In the genomic region with DNA sequence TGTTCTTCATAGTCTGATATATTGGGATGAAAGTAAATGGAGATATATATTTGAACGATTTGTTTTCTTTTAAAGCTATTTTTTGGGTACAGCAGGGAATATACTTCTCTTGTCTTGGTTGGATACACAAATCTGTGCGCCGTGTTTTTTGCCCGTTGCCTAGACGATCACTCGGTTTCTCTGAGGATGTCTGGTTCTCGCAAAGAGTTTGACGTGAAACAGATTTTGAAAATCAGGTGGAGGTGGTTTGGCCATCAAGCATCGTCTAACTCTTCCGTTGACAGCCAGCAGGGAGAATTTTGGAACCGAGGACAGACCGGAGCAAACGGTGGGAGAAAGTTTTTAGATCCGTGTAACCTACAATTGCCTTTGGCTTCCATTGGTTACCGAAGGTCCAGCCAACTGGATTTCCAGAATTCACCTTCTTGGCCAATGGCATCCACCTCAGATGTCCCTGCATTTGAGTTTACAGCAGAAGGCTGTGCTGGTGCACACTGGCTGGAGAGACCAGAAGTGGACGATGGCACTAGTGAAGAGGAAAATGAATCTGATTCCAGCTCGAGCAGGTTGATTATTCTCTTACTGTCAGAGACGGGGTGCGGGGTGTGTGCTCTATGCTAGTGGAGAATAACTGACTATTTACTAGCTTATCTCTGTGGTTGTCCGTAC, we compare ENCODE assay signal across 9 mouse cellular contexts. TPM values are rescaled to one million over a fixed set of nuclear protein-coding genes. Genes with fewer than 3 reads are reported as not detected.
DNase-seq lines count a peak whose midpoint lies in the region; ATAC-seq and TF ChIP-seq lines count a peak whose summit lies in the region.
"Had no signal": no experiment of that assay in that cellular context is flagged by ENCODE, and none has a peak within 500 bp of the region (broad histone marks: within the 10 kb centered on the region; RNA-seq: fewer than 3 reads in every experiment).

No protein-coding gene starts in this region.

- no peaks in the 10 kb centered on the region for H3K36me3 ChIP-seq in heart, embryonic 11.5 days (ENCODE audit: control insufficient read depth, insufficient read depth, low read length)
- H3K36me3 ChIP-seq in limb, embryonic 10.5 days: no peaks in the 10 kb centered on the region
- no peaks in the 10 kb centered on the region for H3K36me3 ChIP-seq in neural tube, embryonic 15.5 days

- H3K9ac ChIP-seq in heart, embryonic 11.5 days (ENCODE audit: low read depth, low read length): peak overlapping the region; percentile 8; the same call in 1 of the 2 replicates
- H3K9ac ChIP-seq in neural tube, embryonic 15.5 days (replicated peaks): peak overlapping the region; percentile 48

- no peaks in the 10 kb centered on the region for H3K4me1 ChIP-seq in heart, embryonic 11.5 days (ENCODE audit: control insufficient read depth, insufficient read depth, low read length)
- no peaks in the 10 kb centered on the region for H3K4me1 ChIP-seq in cerebellum, adult 2 months (ENCODE audit: control insufficient read depth, insufficient read depth, low read length)
- peaks cover 10% of the 10 kb centered on the region for H3K4me1 ChIP-seq in limb, embryonic 10.5 days
- peaks cover 17% of the 10 kb centered on the region for H3K4me1 ChIP-seq in neural tube, embryonic 15.5 days

- H3K9me3 ChIP-seq in heart, embryonic 11.5 days (replicated peaks; ENCODE audit: control insufficient read depth, low read length): no peaks in the 10 kb centered on the region
- no peaks in the 10 kb centered on the region for H3K9me3 ChIP-seq in limb, embryonic 10.5 days (replicated peaks)
- no peaks in the 10 kb centered on the region for H3K9me3 ChIP-seq in neural tube, embryonic 15.5 days (replicated peaks)

- DNase-seq in heart, adult 9 months (ENCODE audit: low spot score in 2 of 2): no peak
- DNase-seq in cerebellum, adult 2 months: peak; percentile 64
- DNase-seq in limb, embryonic 10.5 days (ENCODE audit: low spot score): peak; percentile 42
- no peak for DNase-seq in adrenal gland, adult 18-20 months (ENCODE audit: low spot score in 2 of 2)
- DNase-seq in ovary, adult 18-20 months (ENCODE audit: low spot score): no peak

- no peak for ATAC-seq in heart, embryonic 11.5 days (replicated peaks; ENCODE audit: insufficient number of reproducible peaks, low FRiP score, low TSS enrichment)
- peak; percentile 66 for ATAC-seq in frontal cortex, adult (ENCODE audit: low TSS enrichment)
- peak; percentile 64 for ATAC-seq in neural tube, embryonic 15.5 days (ENCODE audit: low FRiP score)

- H3K4me3 ChIP-seq in heart, embryonic 11.5 days (ENCODE audit: low read depth, low read length): peak overlapping the region; percentile 36
- peak overlapping the region; percentile 68 for H3K4me3 ChIP-seq in cerebellum, adult 2 months (replicated peaks; ENCODE audit: insufficient read depth, low read depth, low read length)
- peak overlapping the region; percentile 47 for H3K4me3 ChIP-seq in limb, embryonic 10.5 days
- H3K4me3 ChIP-seq in neural tube, embryonic 15.5 days (replicated peaks): peak overlapping the region; percentile 49
- H3K4me3 ChIP-seq: erythroblast, embryonic 14.5 days had no signal

- no peaks in the 10 kb centered on the region for H3K27me3 ChIP-seq in heart, embryonic 11.5 days (ENCODE audit: control insufficient read depth, insufficient read depth, low read length)
- H3K27me3 ChIP-seq in cerebellum, adult 2 months (ENCODE audit: control insufficient read depth, insufficient read depth, low read length): no peaks in the 10 kb centered on the region
- peaks cover 6% of the 10 kb centered on the region; the same call in 1 of the 2 replicates for H3K27me3 ChIP-seq in limb, embryonic 10.5 days (ENCODE audit: low read depth, poor library complexity, severe bottlenecking)
- no peaks in the 10 kb centered on the region for H3K27me3 ChIP-seq in neural tube, embryonic 15.5 days (replicated peaks)

- peak overlapping the region; percentile 64 for H3K4me2 ChIP-seq in heart, embryonic 11.5 days
- H3K4me2 ChIP-seq in neural tube, embryonic 15.5 days: peak overlapping the region; percentile 59

- TF ChIP-seq CTCF in cerebellum, adult 2 months (IDR thresholded peaks at IDR 0.05; ENCODE audit: borderline replicate concordance, insufficient read depth, low read depth, low read length): no peak

- no peak overlapping the region for H3K27ac ChIP-seq in heart, embryonic 11.5 days (ENCODE audit: low read depth, low read length)
- H3K27ac ChIP-seq in cerebellum, adult 2 months (ENCODE audit: insufficient read depth, low read length): no peak overlapping the region
- no peak overlapping the region; the same call in 1 of the 2 replicates for H3K27ac ChIP-seq in limb, embryonic 10.5 days
- peak overlapping the region; percentile 82 for H3K27ac ChIP-seq in neural tube, embryonic 15.5 days (replicated peaks)

- TF ChIP-seq POLR2A in cerebellum, adult 2 months (IDR thresholded peaks at IDR 0.05; ENCODE audit: borderline replicate concordance, insufficient read depth, low read length): no peak

- WGBS in heart, embryonic 11.5 days (ENCODE audit: insufficient replicate concordance): 31% methylated on average over 20 of the region's 20 CpGs
- 4% methylated on average over 20 of the region's 20 CpGs for WGBS in cerebellum, adult 2 months
- 22% methylated on average over 20 of the region's 20 CpGs for WGBS in limb, embryonic 10.5 days
- 6% methylated on average over 20 of the region's 20 CpGs for WGBS in neural tube, embryonic 15.5 days

RNA-seq across cellular contexts. Expression of gene Klhl5, which starts 24.0 kb away (rescaled TPM):
- 13.3 and 17.7 TPM in 2 replicates for polyA plus RNA-seq in heart, embryonic 11.5 days (2014; fragmentation: Nextera tagmentation; extraction: Ambion mirVana)
- polyA plus RNA-seq in cerebellum, adult 2 months (2012; rRNA removed): 33.6 and 36.0 TPM in 2 replicates
- polyA plus RNA-seq in limb, embryonic 10.5 days (2016; fragmentation: Nextera tagmentation; extraction: Ambion mirVana): 12.7 and 13.0 TPM in 2 replicates
- polyA plus RNA-seq in neural tube, embryonic 15.5 days (2015; fragmentation: Nextera tagmentation; extraction: Ambion mirVana): 50.2 and 52.0 TPM in 2 replicates
- 10 to 100 TPM; 44.1 to 47.7 TPM for total RNA-seq in adrenal gland, adult 18-20 months (2021)

RNA-seq across cellular contexts. Expression of gene Tmem156, which starts 39.4 kb away (rescaled TPM):
- polyA plus RNA-seq in heart, embryonic 11.5 days (2014; fragmentation: Nextera tagmentation; extraction: Ambion mirVana): 0.15 TPM in 1 of 2 replicates, not detected in the other
- 0.08 and 0.16 TPM in 2 replicates for polyA plus RNA-seq in cerebellum, adult 2 months (2012; rRNA removed)
- 0.23 TPM in 1 of 2 replicates, not detected in the other for polyA plus RNA-seq in limb, embryonic 10.5 days (2016; fragmentation: Nextera tagmentation; extraction: Ambion mirVana)
- polyA plus RNA-seq in neural tube, embryonic 15.5 days (2015; fragmentation: Nextera tagmentation; extraction: Ambion mirVana): 0.68 TPM in 1 of 2 replicates, not detected in the other
- total RNA-seq in adrenal gland, adult 18-20 months (2021): under 1 TPM; 0.38 to 0.43 TPM
- polyA plus RNA-seq: erythroblast, embryonic 14.5 days had no signal

Comparison
In these comparisons a context has a peak if more than half of its experiments do, and no peak if none do; other contexts are left out.
1. DNase-seq: peak in cerebellum, adult 2 months (2 of 2) and limb, embryonic 10.5 days (single experiment); none in heart, adult 9 months (0 of 2), adrenal gland, adult 18-20 months (0 of 2) and ovary, adult 18-20 months (single experiment).
2. Peak in every context shown above with its lines, with median percentiles within 50 percentile points of each other: H3K4me3 ChIP-seq.